Mouse (Mus musculus) left cerebral cortex, adult 8-10 months (tissue): ENCODE measurements around the gene Ccdc9b. TPM values are rescaled to one million over a fixed set of nuclear protein-coding genes. Genes with fewer than 3 reads are reported as not detected.
A peak's percentile ranks its signal among the peaks of the same experiment; 100 is the strongest.

Source experiments
- DNase-seq, 2 experiments: peaks; one replicate each; pipeline ENCODE4 v3.0.0; 2022; ENCODE audit warnings: low spot score in 2 of 2
- total RNA-seq, 4 experiments: library from RNA; stranded (reverse); gene quantifications; 2 replicates each; pipeline ENCODE4 v1.2.4; 2022

Gene Ccdc9b
- total RNA-seq = 1 to 10 TPM; 4.2 to 6.3 (median 5.7) TPM

GRCm38 (mm10) chr2:118761906-118762783 is at the start of gene Ccdc9b:
TSS of gene Ccdc9b (minus strand) at chr2:118762661.
- DNase-seq = peak; percentile 77 to 84

- no peak for DNase-seq
Measured at GRCm38 (mm10) chr2:118810861-118811260, 48.4 kb upstream of the Ccdc9b start.

- peak in 1 of 2 experiments; percentile 49 for DNase-seq
Measured at GRCm38 (mm10) chr2:118806860-118807259, 44.4 kb upstream of the Ccdc9b start.

GRCm38 (mm10) chr2:118805756-118806155 is 43.3 kb upstream of the Ccdc9b start:
- DNase-seq = no peak

- DNase-seq = no peak
Measured at GRCm38 (mm10) chr2:118805137-118805536, 42.7 kb upstream of the Ccdc9b start.

- no peak for DNase-seq
Measured at GRCm38 (mm10) chr2:118804474-118804873, 42.0 kb upstream of the Ccdc9b start.

GRCm38 (mm10) chr2:118802542-118803118 is 40.2 kb upstream of the Ccdc9b start:
- no peak for DNase-seq

GRCm38 (mm10) chr2:118793636-118794035 is 31.2 kb upstream of the Ccdc9b start:
- no peak for DNase-seq

- no peak for DNase-seq
Measured at GRCm38 (mm10) chr2:118792259-118792613, 29.8 kb upstream of the Ccdc9b start.

GRCm38 (mm10) chr2:118791591-118792258 is 29.3 kb upstream of the Ccdc9b start:
- DNase-seq = no peak

GRCm38 (mm10) chr2:118790551-118791525 is 28.4 kb upstream of the Ccdc9b start:
- peak; percentile 33 to 34 for DNase-seq

GRCm38 (mm10) chr2:118790221-118790550 is 27.7 kb upstream of the Ccdc9b start:
- DNase-seq = no peak

GRCm38 (mm10) chr2:118789501-118789900 is 27.0 kb upstream of the Ccdc9b start:
- no peak for DNase-seq

- DNase-seq = no peak
Measured at GRCm38 (mm10) chr2:118786525-118786924, 24.1 kb upstream of the Ccdc9b start.

- DNase-seq = no peak
Measured at GRCm38 (mm10) chr2:118783663-118784062, 21.2 kb upstream of the Ccdc9b start.

GRCm38 (mm10) chr2:118783093-118783492 is 20.6 kb upstream of the Ccdc9b start:
- DNase-seq = no peak

GRCm38 (mm10) chr2:118782303-118782702 is 19.8 kb upstream of the Ccdc9b start:
- DNase-seq = no peak

- no peak for DNase-seq
Measured at GRCm38 (mm10) chr2:118781115-118781514, 18.7 kb upstream of the Ccdc9b start.

GRCm38 (mm10) chr2:118779504-118780480 is 17.3 kb upstream of the Ccdc9b start, which contains the start of gene Disp2:
TSS of gene Disp2 (plus strand) at chr2:118779719.
- DNase-seq = peak; percentile 82 to 95

GRCm38 (mm10) chr2:118779065-118779464 is 16.6 kb upstream of the Ccdc9b start:
- no peak for DNase-seq
